Mouse (Mus musculus): ENCODE measurements at regions not wholly inside any gene's neighbourhood (a gene's known extent, or its start where the extent isn't known, plus 50 kb on each side); places are given as distances from the start of the nearest gene placed in this dataset.

DNA sequence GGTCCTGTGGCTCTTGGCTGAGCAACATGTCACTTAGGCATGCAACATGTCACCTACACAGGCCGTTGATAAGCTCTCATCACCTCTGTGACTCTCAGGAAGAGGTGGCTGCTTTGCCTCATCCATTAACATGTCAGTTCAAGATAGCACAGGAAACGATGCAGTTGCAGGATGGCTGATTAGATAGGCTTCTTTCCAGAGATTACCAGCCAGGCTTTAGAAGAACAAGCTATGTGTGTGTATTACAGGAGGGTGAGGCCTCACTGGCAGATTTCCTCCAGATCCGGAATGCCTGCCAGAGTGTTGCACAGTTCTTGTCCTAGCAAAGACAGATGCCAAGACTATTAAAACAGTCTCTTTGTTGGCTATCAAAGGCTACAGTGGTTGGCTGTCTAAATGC, 220.2 kb upstream of the Ank start:
- Histone ChIP-seq H3K36me3 (replicated peaks) (no peaks in the 10 kb centered on the region), H3K27me3 (ENCODE audit: insufficient read depth, low read length) (no peaks in the 10 kb centered on the region; the same call in 1 of the 2 replicates), H3K4me1 (ENCODE audit: insufficient read depth, low read depth, low read length) (no peaks in the 10 kb centered on the region), H3K4me3 (ENCODE audit: low read depth, low read length) (no peak overlapping the region), H3K9me3 (replicated peaks) (no peaks in the 10 kb centered on the region)
- TF ChIP-seq GATA1 (IDR thresholded peaks at IDR 0.05; ENCODE audit: borderline replicate concordance, low read length), result no peak
- no peak for TF ChIP-seq GATA2 (IDR thresholded peaks at IDR 0.05; ENCODE audit: borderline replicate concordance, low read depth, low read length)
- no peak for TF ChIP-seq TAL1 (conservative IDR thresholded peaks at IDR 0.05; ENCODE audit: low read depth, low read length)
- TF ChIP-seq CTCF (IDR thresholded peaks at IDR 0.05; ENCODE audit: low read depth, low read length), result no peak
- TF ChIP-seq POLR2AphosphoS5 (IDR thresholded peaks at IDR 0.05; ENCODE audit: insufficient replicate concordance, low read depth, low read length), result no peak
- DNase-seq (ENCODE audit: low spot score) (no peak), ATAC-seq (ENCODE audit: extremely low read depth, insufficient number of reproducible peaks, low FRiP score, poor library complexity, severe bottlenecking) (no peak)

- no peaks in the 10 kb centered on the region for H3K36me3 ChIP-seq (replicated peaks)
- DNase-seq (ENCODE audit: low spot score) (no peak), ATAC-seq (ENCODE audit: extremely low read depth, insufficient number of reproducible peaks, low FRiP score, poor library complexity, severe bottlenecking) (no peak)
- H3K4me3 ChIP-seq (ENCODE audit: low read depth, low read length), result no peak overlapping the region
- no peaks in the 10 kb centered on the region for H3K4me1 ChIP-seq (ENCODE audit: insufficient read depth, low read depth, low read length)
- H3K9me3 ChIP-seq (replicated peaks), result no peaks in the 10 kb centered on the region
- no peaks in the 10 kb centered on the region for H3K27me3 ChIP-seq (ENCODE audit: insufficient read depth, low read length)
- TF ChIP-seq GATA1 (IDR thresholded peaks at IDR 0.05; ENCODE audit: borderline replicate concordance, low read length) (no peak), TAL1 (conservative IDR thresholded peaks at IDR 0.05; ENCODE audit: low read depth, low read length) (no peak), GATA2 (IDR thresholded peaks at IDR 0.05; ENCODE audit: borderline replicate concordance, low read depth, low read length) (no peak), POLR2AphosphoS5 (IDR thresholded peaks at IDR 0.05; ENCODE audit: insufficient replicate concordance, low read depth, low read length) (no peak), CTCF (IDR thresholded peaks at IDR 0.05; ENCODE audit: low read depth, low read length) (no peak)
Measured at GRCm38 (mm10) chr15:27258984-27259853, 207.3 kb upstream of the Ank start.

DNA sequence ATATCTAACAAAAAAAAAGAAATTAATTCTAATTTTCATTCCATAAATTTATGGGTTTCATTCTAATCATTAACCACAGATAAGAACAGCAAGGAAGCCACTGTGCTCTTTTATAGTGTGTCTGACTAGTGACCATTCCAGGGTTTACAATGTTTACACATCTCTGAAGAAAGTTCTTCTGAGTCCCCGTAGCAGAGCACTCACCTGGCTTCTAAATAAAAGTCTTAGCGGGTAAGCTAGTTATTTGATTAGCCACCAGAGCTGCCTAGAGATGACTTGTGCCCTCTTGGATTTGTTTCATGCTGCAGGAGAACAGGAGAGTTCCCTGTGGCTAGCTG, 206.7 kb upstream of the Ank start:
- Histone ChIP-seq H3K36me3 (replicated peaks) (no peaks in the 10 kb centered on the region), H3K27me3 (ENCODE audit: insufficient read depth, low read length) (no peaks in the 10 kb centered on the region), H3K4me3 (ENCODE audit: low read depth, low read length) (no peak overlapping the region), H3K4me1 (ENCODE audit: insufficient read depth, low read depth, low read length) (no peaks in the 10 kb centered on the region), H3K9me3 (replicated peaks) (no peaks in the 10 kb centered on the region)
- no peak for ATAC-seq (ENCODE audit: extremely low read depth, insufficient number of reproducible peaks, low FRiP score, poor library complexity, severe bottlenecking)
- no peak for DNase-seq (ENCODE audit: low spot score)
- no peak for TF ChIP-seq POLR2AphosphoS5 (IDR thresholded peaks at IDR 0.05; ENCODE audit: insufficient replicate concordance, low read depth, low read length)
- no peak for TF ChIP-seq CTCF (IDR thresholded peaks at IDR 0.05; ENCODE audit: low read depth, low read length)
- TF ChIP-seq GATA2 (IDR thresholded peaks at IDR 0.05; ENCODE audit: borderline replicate concordance, low read depth, low read length), result no peak
- no peak for TF ChIP-seq TAL1 (conservative IDR thresholded peaks at IDR 0.05; ENCODE audit: low read depth, low read length)
- TF ChIP-seq GATA1 (IDR thresholded peaks at IDR 0.05; ENCODE audit: borderline replicate concordance, low read length), result no peak

GRCm38 (mm10) chr15:27270203-27270602, 196.3 kb upstream of the Ank start:
- Histone ChIP-seq H3K4me1 (ENCODE audit: insufficient read depth, low read depth, low read length) (no peaks in the 10 kb centered on the region), H3K27me3 (ENCODE audit: insufficient read depth, low read length) (no peaks in the 10 kb centered on the region), H3K36me3 (replicated peaks) (no peaks in the 10 kb centered on the region), H3K4me3 (ENCODE audit: low read depth, low read length) (no peak overlapping the region), H3K9me3 (replicated peaks) (no peaks in the 10 kb centered on the region)
- DNase-seq (ENCODE audit: low spot score), result no peak
- TF ChIP-seq GATA1 (IDR thresholded peaks at IDR 0.05; ENCODE audit: borderline replicate concordance, low read length) (no peak), TAL1 (conservative IDR thresholded peaks at IDR 0.05; ENCODE audit: low read depth, low read length) (no peak), CTCF (IDR thresholded peaks at IDR 0.05; ENCODE audit: low read depth, low read length) (no peak), GATA2 (IDR thresholded peaks at IDR 0.05; ENCODE audit: borderline replicate concordance, low read depth, low read length) (no peak), POLR2AphosphoS5 (IDR thresholded peaks at IDR 0.05; ENCODE audit: insufficient replicate concordance, low read depth, low read length) (no peak)
- no peak for ATAC-seq (ENCODE audit: extremely low read depth, insufficient number of reproducible peaks, low FRiP score, poor library complexity, severe bottlenecking)

DNA sequence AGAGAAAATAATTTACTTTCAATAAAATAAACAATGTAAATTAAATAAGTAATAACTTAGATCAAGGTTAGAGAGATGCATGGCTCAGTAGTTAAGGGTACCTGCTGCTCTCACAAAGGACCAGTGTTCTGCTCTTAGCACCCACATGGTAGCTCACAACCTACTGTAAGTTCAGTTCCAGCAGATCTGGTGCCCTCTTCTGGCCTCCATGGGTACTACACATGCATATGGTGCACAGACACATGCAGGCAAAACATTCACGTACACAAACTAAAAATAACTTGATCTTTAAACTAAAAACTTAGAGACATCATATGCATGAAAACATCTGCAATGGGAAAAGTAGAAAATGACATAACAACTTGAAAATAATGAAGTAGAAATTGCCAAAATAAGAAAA, 184.2 kb upstream of the Ank start:
- Histone ChIP-seq H3K27me3 (ENCODE audit: insufficient read depth, low read length) (no peaks in the 10 kb centered on the region), H3K36me3 (replicated peaks) (no peaks in the 10 kb centered on the region), H3K4me1 (ENCODE audit: insufficient read depth, low read depth, low read length) (no peaks in the 10 kb centered on the region), H3K4me3 (ENCODE audit: low read depth, low read length) (no peak overlapping the region), H3K9me3 (replicated peaks) (peaks cover 5% of the 10 kb centered on the region)
- DNase-seq (ENCODE audit: low spot score), result no peak
- no peak for TF ChIP-seq POLR2AphosphoS5 (IDR thresholded peaks at IDR 0.05; ENCODE audit: insufficient replicate concordance, low read depth, low read length)
- no peak for TF ChIP-seq TAL1 (conservative IDR thresholded peaks at IDR 0.05; ENCODE audit: low read depth, low read length)
- peak; percentile 40; the same call in 1 of the 2 replicates for TF ChIP-seq CTCF (IDR thresholded peaks at IDR 0.05; ENCODE audit: low read depth, low read length)
- no peak for ATAC-seq (ENCODE audit: extremely low read depth, insufficient number of reproducible peaks, low FRiP score, poor library complexity, severe bottlenecking)

DNA sequence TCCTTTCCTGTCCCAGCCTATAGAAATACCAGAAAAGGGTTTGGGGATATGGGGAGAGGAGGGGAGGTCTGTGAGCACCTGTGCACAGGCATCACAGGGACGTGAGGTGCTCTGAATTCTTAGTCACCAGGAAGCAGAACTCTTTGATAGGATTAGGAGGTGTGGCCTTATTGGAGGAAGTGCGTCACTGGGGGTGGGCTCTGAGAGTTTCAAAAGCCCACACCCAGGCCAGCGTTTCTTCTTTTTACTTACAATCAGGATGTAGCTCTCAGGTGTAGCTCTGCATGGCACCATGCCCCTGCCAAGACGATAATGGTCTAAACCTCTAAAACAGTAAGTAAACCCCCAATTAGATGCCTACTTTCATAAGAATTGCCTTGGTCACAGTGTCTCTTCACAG, 162.6 kb upstream of the Ank start:
- no peak overlapping the region for H3K4me3 ChIP-seq (ENCODE audit: low read depth, low read length)
- no peaks in the 10 kb centered on the region for H3K27me3 ChIP-seq (ENCODE audit: insufficient read depth, low read length)
- no peak for ATAC-seq (ENCODE audit: extremely low read depth, insufficient number of reproducible peaks, low FRiP score, poor library complexity, severe bottlenecking)
- H3K4me1 ChIP-seq (ENCODE audit: insufficient read depth, low read depth, low read length), result no peaks in the 10 kb centered on the region
- DNase-seq (ENCODE audit: low spot score), result no peak
- no peaks in the 10 kb centered on the region for H3K9me3 ChIP-seq (replicated peaks)
- no peaks in the 10 kb centered on the region for H3K36me3 ChIP-seq (replicated peaks)
- TF ChIP-seq CTCF (IDR thresholded peaks at IDR 0.05; ENCODE audit: low read depth, low read length), result no peak
- TF ChIP-seq GATA1 (IDR thresholded peaks at IDR 0.05; ENCODE audit: borderline replicate concordance, low read length), result no peak
- TF ChIP-seq TAL1 (conservative IDR thresholded peaks at IDR 0.05; ENCODE audit: low read depth, low read length), result no peak
- no peak for TF ChIP-seq POLR2AphosphoS5 (IDR thresholded peaks at IDR 0.05; ENCODE audit: insufficient replicate concordance, low read depth, low read length)
- TF ChIP-seq GATA2 (IDR thresholded peaks at IDR 0.05; ENCODE audit: borderline replicate concordance, low read depth, low read length), result no peak

Measured in G1E (cell line).